Comparison of ENCODE assay signal across 26 mouse cellular contexts in genomic region chr16:8678676-8679075, GRCm38 (mm10). TPM values are rescaled to one million over a fixed set of nuclear protein-coding genes. Genes with fewer than 3 reads are reported as not detected.
DNase-seq lines count a peak whose midpoint lies in the region; ATAC-seq and TF ChIP-seq lines count a peak whose summit lies in the region.
"Had no signal": no experiment of that assay in that cellular context is flagged by ENCODE, and none has a peak within 500 bp of the region (broad histone marks: within the 10 kb centered on the region; RNA-seq: fewer than 3 reads in every experiment).

No protein-coding gene starts in this region.

- DNase-seq in spleen, adult 12 weeks (ENCODE audit: low spot score) = peak; percentile 63
- no peak for DNase-seq in spleen, adult 18-20 months
- DNase-seq in liver, embryonic 11.5 days (ENCODE audit: low spot score) = no peak
- peak; percentile 63 for DNase-seq in liver, postnatal 0 days
- DNase-seq in spleen, postnatal 4 days (ENCODE audit: low spot score in 2 of 2) = peak; percentile 82
- DNase-seq in retina, postnatal 1 day = no peak
- no peak for DNase-seq in lung, postnatal 10 days
- DNase-seq: cerebellum, adult 8-10 months; gastrocnemius, postnatal 25 days; heart, adult 18-20 months; heart, postnatal 14 days; layer of hippocampus, adult 9-11 months; lung, embryonic 14.5 days; thymus, postnatal 14 days had no signal

- peaks cover 26% of the 10 kb centered on the region for H3K4me1 ChIP-seq in liver, embryonic 11.5 days (replicated peaks; ENCODE audit: control insufficient read depth, insufficient read depth, low read length)
- peaks cover 33% of the 10 kb centered on the region for H3K4me1 ChIP-seq in liver, postnatal 0 days (ENCODE audit: insufficient read depth)
- H3K4me1 ChIP-seq: embryonic facial prominence, embryonic 15.5 days; hindbrain, embryonic 12.5 days; limb, embryonic 13.5 days had no signal

- H3K27ac ChIP-seq in liver, embryonic 11.5 days (ENCODE audit: low read depth, low read length) = no peak overlapping the region
- peak overlapping the region; percentile 95 for H3K27ac ChIP-seq in liver, postnatal 0 days (ENCODE audit: low read depth)
- H3K27ac ChIP-seq: embryonic facial prominence, embryonic 15.5 days; forebrain, embryonic 10.5 days; hindbrain, embryonic 12.5 days; kidney, embryonic 15.5 days; limb, embryonic 13.5 days had no signal

- ATAC-seq in liver, embryonic 11.5 days (replicated peaks; ENCODE audit: low FRiP score) = peak; percentile 32; the same call in 1 of the 2 replicates
- peak; percentile 36 for ATAC-seq in liver, postnatal 0 days
- ATAC-seq in cerebellum, adult (ENCODE audit: insufficient number of reproducible peaks, low FRiP score, low TSS enrichment) = no peak
- ATAC-seq: forebrain, embryonic 16.5 days; intestine, postnatal 0 days had no signal

- no peak overlapping the region for H3K4me3 ChIP-seq in liver, embryonic 11.5 days (ENCODE audit: low read depth, low read length)
- H3K4me3 ChIP-seq in liver, postnatal 0 days (ENCODE audit: low read depth, low read length) = no peak overlapping the region
- H3K4me3 ChIP-seq: embryonic facial prominence, embryonic 15.5 days; forebrain, embryonic 10.5 days; heart, embryonic 12.5 days; hindbrain, embryonic 12.5 days; kidney, embryonic 15.5 days; limb, embryonic 13.5 days had no signal

- H3K4me2 ChIP-seq in liver, embryonic 11.5 days = no peak overlapping the region
- H3K4me2 ChIP-seq in liver, postnatal 0 days (ENCODE audit: low read depth, low read length) = peak overlapping the region; percentile 38; the same call in 1 of the 2 replicates
- H3K4me2 ChIP-seq: embryonic facial prominence, embryonic 15.5 days; heart, embryonic 12.5 days; hindbrain, embryonic 12.5 days; kidney, embryonic 15.5 days; limb, embryonic 13.5 days; lung, embryonic 14.5 days; midbrain, embryonic 11.5 days had no signal

- WGBS in liver, embryonic 11.5 days = 81% methylated on average over 4 of the region's 4 CpGs
- 48% methylated on average over 4 of the region's 4 CpGs for WGBS in liver, postnatal 0 days (ENCODE audit: insufficient replicate concordance)

- no peak overlapping the region for H3K9ac ChIP-seq in liver, embryonic 11.5 days (ENCODE audit: low read depth, low read length)
- H3K9ac ChIP-seq in liver, postnatal 0 days (replicated peaks) = no peak overlapping the region; the same call in 1 of the 2 replicates
- H3K9ac ChIP-seq: embryonic facial prominence, embryonic 15.5 days; heart, embryonic 12.5 days; hindbrain, embryonic 12.5 days; kidney, embryonic 15.5 days; limb, embryonic 13.5 days; lung, embryonic 14.5 days had no signal

- no peaks in the 10 kb centered on the region for H3K36me3 ChIP-seq in liver, embryonic 11.5 days (ENCODE audit: control insufficient read depth, insufficient read depth, low read length)
- H3K36me3 ChIP-seq in liver, postnatal 0 days (replicated peaks; ENCODE audit: insufficient read depth, low read length) = no peaks in the 10 kb centered on the region
- H3K36me3 ChIP-seq: embryonic facial prominence, embryonic 15.5 days; heart, embryonic 12.5 days; hindbrain, embryonic 12.5 days; kidney, embryonic 15.5 days had no signal

- no peak for TF ChIP-seq CTCF in liver, postnatal 0 days (IDR thresholded peaks at IDR 0.05; ENCODE audit: low read depth)

- H3K27me3 ChIP-seq in liver, embryonic 11.5 days (replicated peaks; ENCODE audit: control insufficient read depth, insufficient read depth, low read length) = no peaks in the 10 kb centered on the region
- H3K27me3 ChIP-seq in liver, postnatal 0 days (ENCODE audit: insufficient read depth, low read length) = no peaks in the 10 kb centered on the region
- H3K27me3 ChIP-seq: heart, embryonic 12.5 days; limb, embryonic 13.5 days had no signal

- TF ChIP-seq EP300 in liver, postnatal 0 days (IDR thresholded peaks at IDR 0.05; ENCODE audit: low read depth) = peak; percentile 75

- H3K9me3 ChIP-seq in liver, embryonic 11.5 days (ENCODE audit: control insufficient read depth, low read length) = no peaks in the 10 kb centered on the region
- H3K9me3 ChIP-seq in liver, postnatal 0 days (ENCODE audit: low read length) = no peaks in the 10 kb centered on the region
- H3K9me3 ChIP-seq: embryonic facial prominence, embryonic 15.5 days; forebrain, embryonic 10.5 days; heart, embryonic 12.5 days; hindbrain, embryonic 12.5 days; kidney, embryonic 15.5 days; limb, embryonic 13.5 days had no signal

RNA-seq across cellular contexts. Expression of gene Gm5767, which starts 1.9 kb away (rescaled TPM):
- polyA plus RNA-seq in liver, embryonic 11.5 days (2014; fragmentation: Nextera tagmentation; extraction: Ambion mirVana) = not detected in 2 replicates
- 0.43 TPM in 1 of 2 replicates, not detected in the other for polyA plus RNA-seq in liver, postnatal 0 days (2015; fragmentation: Nextera tagmentation; extraction: Ambion mirVana)
- polyA plus RNA-seq: embryonic facial prominence, embryonic 15.5 days; forebrain, embryonic 16.5 days; heart, embryonic 12.5 days; hindbrain, embryonic 12.5 days; kidney, embryonic 15.5 days; limb, embryonic 13.5 days; lung, embryonic 14.5 days; midbrain, embryonic 11.5 days; midbrain, postnatal 0 days; neural tube, embryonic 14.5 days had no signal

RNA-seq across cellular contexts. Expression of gene Carhsp1, which starts 6.7 kb away (rescaled TPM):
- 24.9 and 25.4 TPM in 2 replicates for polyA plus RNA-seq in liver, embryonic 11.5 days (2014; fragmentation: Nextera tagmentation; extraction: Ambion mirVana)
- 65.4 and 71.2 TPM in 2 replicates for polyA plus RNA-seq in liver, postnatal 0 days (2015; fragmentation: Nextera tagmentation; extraction: Ambion mirVana)

RNA-seq across cellular contexts. Expression of gene Tmem186, which starts 41.2 kb away (rescaled TPM):
- 16.4 and 19.4 TPM in 2 replicates for polyA plus RNA-seq in liver, embryonic 11.5 days (2014; fragmentation: Nextera tagmentation; extraction: Ambion mirVana)
- polyA plus RNA-seq in liver, postnatal 0 days (2015; fragmentation: Nextera tagmentation; extraction: Ambion mirVana) = 6.2 and 7.0 TPM in 2 replicates

RNA-seq across cellular contexts. Expression of gene Pmm2, which starts 41.2 kb away (rescaled TPM):
- 52.9 and 55.8 TPM in 2 replicates for polyA plus RNA-seq in liver, embryonic 11.5 days (2014; fragmentation: Nextera tagmentation; extraction: Ambion mirVana)
- polyA plus RNA-seq in liver, postnatal 0 days (2015; fragmentation: Nextera tagmentation; extraction: Ambion mirVana) = 37.2 and 38.0 TPM in 2 replicates

Comparison
In these comparisons a context has a peak if more than half of its experiments do, and no peak if none do; other contexts are left out.
1. DNase-seq: peak in spleen, adult 12 weeks (single experiment), liver, postnatal 0 days (single experiment) and spleen, postnatal 4 days (2 of 2); none in spleen, adult 18-20 months (0 of 2), liver, embryonic 11.5 days (single experiment), retina, postnatal 1 day (single experiment) and lung, postnatal 10 days (single experiment).